Mouse (Mus musculus) ES-E14 (cell line): ENCODE measurements at regions not wholly inside any gene's neighbourhood (a gene's known extent, or its start where the extent isn't known, plus 50 kb on each side); places are given as distances from the start of the nearest gene placed in this dataset.

Source experiments
- CHD2 ChIP-seq: IDR thresholded peaks from 2 replicates; pipeline ENCODE4 v1.6.1; 2014; ENCODE audit warnings: mild to moderate bottlenecking, low read depth, low read length, inconsistent platforms
- HCFC1 ChIP-seq: IDR thresholded peaks from 2 replicates; pipeline ENCODE4 v1.6.1; 2012; ENCODE audit warnings: low read length, inconsistent platforms, borderline replicate concordance; ENCODE audit not compliant: insufficient read depth
- MAFK ChIP-seq: IDR thresholded peaks from 2 replicates; pipeline ENCODE4 v1.6.1; 2014; ENCODE audit warnings: mild to moderate bottlenecking, low read depth, low read length, inconsistent platforms; ENCODE audit not compliant: insufficient read depth
- ZC3H11A ChIP-seq: IDR thresholded peaks from 2 replicates; pipeline ENCODE4 v1.6.1; 2012; ENCODE audit warnings: low read depth, mild to moderate bottlenecking, inconsistent platforms, low read length, borderline replicate concordance
- ZNF384 ChIP-seq: IDR thresholded peaks from 2 replicates; pipeline ENCODE4 v1.6.1; 2012; ENCODE audit warnings: low read depth, low read length, inconsistent platforms

DNA sequence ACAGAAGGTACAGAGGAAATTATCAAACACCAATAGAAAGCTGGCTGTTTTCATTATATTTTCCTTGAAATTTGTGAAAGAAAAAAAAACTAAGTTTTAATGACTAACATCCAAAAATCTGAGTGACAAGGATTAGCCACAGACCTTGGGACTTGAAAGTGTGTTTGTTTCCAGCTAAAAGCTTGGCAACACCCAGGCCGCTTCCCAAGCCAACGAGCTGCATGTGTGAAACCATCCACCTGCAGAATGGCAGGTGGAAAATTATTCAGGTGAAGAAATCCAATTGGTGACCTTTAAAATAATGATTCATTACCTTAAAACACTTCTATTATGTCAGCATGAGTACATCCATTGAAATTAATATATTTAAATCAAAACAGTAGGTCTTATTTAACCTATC lies 672.7 kb upstream of the Mms22l start:
- TF ChIP-seq ZC3H11A: no peak
- no peak for TF ChIP-seq CHD2
- TF ChIP-seq ZNF384: no peak
- no peak for TF ChIP-seq HCFC1
- TF ChIP-seq MAFK: no peak
